Mouse (Mus musculus) testis, adult 2 months (tissue): Measurements from ENCODE around the gene Padi3.

Experiments used
- CTCF ChIP-seq: fragments of 200-500 bp; IDR thresholded peaks from 2 replicates; pipeline ENCODE4 v1.5.1; 2012; ENCODE audit warnings: low read depth, mild to moderate bottlenecking, inconsistent platforms, low read length, moderate library complexity; ENCODE audit not compliant: control insufficient read depth, insufficient read depth, insufficient replicate concordance
- POLR2A ChIP-seq: fragments of 200-500 bp; IDR thresholded peaks from 2 replicates; pipeline ENCODE4 v1.6.1; 2012; ENCODE audit warnings: low read depth, mild to moderate bottlenecking, inconsistent platforms, low read length, moderate library complexity; ENCODE audit not compliant: control insufficient read depth

DNA sequence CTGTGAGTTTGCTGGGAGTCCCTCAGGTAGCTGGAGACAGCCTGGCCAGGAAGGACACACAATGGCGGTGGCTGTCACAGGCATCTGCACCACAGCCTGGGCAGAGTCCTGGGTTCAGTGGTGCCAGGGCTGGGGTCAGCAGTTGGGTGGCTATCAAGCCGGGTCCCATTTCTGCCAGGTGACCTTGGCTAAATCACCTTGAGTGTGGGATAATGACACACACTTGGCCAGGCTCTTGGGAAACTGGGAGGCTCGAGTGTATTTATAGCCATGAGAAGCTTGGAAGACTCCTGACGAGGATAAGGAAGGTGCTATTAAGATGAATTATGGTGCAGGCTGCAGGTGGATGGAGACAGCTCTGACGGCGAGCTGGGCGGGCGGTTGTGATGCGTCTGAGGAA, 5.8 kb downstream of the Padi3 start:
- TF ChIP-seq CTCF (no peak), POLR2A (no peak)
